Mouse (Mus musculus): ENCODE results near the gene Ankle1.
A peak's percentile ranks its signal among the peaks of the same experiment; 100 is the strongest.

Ankle1 gene

DNA sequence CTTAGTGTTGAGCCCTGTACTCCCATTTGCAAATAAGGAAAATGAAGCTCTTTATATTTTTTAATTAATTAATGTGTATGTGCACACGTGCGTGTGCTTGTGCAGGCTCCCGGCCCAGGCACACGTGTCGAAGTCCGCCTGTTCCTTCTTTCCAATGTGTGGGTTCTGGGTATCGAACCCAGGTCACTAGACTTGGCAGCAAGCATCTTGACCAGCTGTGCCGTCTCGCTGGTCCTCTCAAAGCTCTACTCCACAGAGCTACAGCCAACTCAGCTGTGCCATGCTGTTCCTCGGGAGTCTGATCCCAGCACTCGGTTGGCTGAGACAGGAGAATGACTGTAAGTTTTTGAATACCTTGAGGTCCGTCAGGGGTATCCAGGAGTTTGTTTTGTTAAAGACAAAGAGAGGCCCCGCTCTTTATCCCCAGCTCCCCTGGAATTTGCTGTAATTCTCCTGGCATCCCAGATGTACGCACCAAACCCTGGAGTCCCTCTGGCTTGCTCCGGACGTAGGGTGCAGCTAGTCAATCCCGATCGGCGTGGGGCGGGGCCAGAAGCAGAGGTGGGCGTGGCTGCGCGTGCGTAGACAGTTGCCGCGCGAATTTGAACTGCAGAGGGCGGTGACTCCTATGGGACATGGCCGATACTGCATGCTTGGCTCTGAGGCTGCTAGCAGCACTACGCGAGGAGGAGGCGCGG is at the start of gene Ankle1:
TSS of gene Ankle1 (plus strand) at position 610 of the 698 bp plus-strand sequence.
- DNase-seq, result peak; percentile 96

DNA sequence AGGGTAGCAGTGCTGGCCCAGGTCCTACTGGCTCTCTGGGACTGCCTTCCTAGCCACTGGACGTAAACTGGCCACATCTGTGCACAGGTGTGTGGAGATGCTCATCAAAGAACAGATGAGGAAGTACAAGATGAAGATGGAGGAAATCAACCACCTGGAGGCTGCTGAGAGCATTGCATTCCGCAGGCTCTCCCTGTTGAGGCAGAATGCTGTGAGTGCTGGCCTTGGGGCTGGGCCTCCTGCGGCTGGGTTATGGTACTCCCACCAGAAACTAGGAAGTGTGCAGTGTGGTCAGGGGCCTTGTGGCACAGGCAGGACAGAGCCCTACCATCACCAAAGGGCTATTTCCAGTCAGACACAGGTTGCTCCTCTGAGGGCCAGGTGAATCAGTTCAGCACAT is 47.8 kb upstream of the Ankle1 start:
- DNase-seq, result no peak

DNA sequence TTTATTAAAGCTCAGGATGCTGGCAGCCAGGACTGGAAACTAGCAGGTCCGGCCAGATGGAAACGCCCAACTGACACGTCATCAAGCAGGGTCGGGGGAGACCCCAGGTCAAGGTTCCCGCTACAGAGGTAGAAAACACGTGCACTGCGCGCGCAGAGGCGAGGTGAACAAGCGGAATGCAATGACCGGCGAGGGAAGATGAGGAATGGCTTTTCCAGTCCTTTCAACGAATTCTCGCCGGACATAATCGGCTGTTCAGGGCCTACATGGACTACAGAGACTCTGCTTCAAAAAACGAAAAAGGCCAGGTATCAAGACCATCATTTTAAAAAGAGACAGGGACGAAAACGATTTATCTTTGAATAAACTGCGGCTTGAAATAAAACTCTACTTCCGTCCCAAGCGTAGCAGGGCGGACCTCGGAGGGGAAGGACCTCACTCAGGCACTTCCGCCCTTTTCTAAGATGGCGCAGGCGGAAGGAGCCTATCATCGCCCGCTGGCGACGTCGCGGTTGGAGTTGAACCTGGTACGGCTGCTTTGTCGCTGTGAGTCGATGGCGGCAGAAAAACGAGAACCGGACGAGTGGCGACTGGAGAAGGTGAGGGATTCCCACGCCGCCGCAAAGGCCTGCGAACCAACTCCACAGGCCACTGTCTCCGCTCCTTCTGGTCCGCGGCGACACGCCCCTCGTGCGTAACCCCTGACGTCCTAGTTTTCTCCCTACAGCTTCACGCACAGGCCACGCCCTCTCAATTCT is 38.9 kb upstream of the Ankle1 start, which contains the start of gene Use1:
TSS of gene Use1 (plus strand) at position 78 of the 758 bp plus-strand sequence.
- DNase-seq, result peak; percentile 94 to 95

DNA sequence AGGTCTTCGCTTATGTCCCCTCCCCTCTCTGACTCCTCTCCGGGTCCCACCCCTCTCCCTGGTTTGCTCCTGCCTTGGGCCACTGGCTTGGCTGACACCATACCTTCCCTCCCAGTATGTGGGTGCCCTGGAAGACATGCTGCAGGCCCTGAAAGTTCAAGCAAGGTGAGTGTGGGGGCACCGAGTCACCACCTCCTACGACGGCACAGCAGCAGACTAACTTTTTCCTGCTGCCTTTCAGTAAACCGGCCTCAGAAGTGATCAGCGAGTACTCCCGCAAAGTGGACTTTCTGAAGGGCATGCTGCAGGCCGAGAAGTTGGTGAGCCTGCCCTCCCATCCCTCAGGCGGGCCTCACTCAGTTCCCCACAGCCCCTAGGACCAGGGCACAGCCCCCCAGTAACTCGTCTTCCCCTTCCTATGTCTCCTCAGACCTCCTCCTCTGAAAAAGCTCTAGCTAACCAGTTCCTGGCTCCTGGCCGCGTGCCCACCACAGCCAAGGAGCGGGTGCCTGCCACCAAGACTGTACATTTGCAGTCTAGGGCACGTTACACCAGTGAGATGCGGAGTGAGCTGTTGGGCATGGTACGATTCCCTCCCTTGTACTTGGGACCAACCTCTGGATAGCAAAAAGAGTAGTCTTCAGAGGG is 38.2 kb upstream of the Ankle1 start:
- DNase-seq, result no peak

DNA sequence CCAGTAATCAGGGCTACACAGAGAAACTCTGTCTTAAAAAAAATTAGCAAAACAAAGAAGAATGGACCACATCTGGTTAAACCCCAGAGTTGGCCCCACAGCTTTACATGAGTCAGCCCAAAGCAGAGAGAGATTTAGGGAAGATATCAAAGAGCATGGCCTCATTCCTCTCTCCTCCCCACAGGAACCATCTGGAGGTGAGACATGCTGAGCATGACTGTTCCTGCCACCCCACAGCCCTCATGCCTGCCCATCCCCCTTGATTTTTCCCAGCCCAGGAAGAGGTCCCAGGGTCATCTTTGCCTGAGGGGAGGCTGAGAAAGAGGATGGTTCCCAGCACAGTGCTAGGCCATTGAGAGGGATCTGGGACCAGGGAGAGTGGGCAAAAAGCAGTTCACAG is 37.4 kb upstream of the Ankle1 start:
- no peak for DNase-seq

DNA sequence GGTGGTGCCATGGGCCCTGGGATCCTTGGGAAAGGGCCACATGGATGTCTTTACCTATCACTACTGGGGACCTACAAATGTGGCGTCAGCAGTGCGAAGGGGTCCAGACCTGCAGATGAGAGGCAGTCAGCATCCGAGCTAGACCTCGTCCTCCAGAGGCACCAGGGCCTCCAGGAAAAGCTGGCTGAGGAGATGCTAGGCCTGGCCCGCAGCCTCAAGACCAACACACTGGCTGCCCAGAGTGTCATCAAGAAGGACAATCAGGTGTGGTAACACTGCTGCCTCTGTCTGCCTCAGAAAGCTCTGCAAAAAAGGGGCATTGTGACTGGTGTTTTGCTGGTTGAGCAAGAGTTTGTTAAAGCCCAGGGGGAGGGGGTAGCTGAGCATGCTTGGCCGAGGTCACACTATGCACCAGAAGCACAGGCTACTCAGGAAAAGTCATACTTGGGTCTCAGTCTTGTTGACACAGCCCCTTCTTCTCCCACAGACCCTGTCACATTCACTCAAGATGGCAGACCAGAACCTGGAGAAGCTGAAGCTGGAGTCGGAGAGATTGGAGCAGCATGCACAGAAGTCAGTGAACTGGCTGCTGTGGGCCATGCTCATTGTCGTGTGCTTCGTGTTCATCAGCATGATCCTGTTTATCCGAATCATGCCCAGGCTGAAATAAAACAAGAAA is 36.6 kb upstream of the Ankle1 start:
- no peak for DNase-seq

DNA sequence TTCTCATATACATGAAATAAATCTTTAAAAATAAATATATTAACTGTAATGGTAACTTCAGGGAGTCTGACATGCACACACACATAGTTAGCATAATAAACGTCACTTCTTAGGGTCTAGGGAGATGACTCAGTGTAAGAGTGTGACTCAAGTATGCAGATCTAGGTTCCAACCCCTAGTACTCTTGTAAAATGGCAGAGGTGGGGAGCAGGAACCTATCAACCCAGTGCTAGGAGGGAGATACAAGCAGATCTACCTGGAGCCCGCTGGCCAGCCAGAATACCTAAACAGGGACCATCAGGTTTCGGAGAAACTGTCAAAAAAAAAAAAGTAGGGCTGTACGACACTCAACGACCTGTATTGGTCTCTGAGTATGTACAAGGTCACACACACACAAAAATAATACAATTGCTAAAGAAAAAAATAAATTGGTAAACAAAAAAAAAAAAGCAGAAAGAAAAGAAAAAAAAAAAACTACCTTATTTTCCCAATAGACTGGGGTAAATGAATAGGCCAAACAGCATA is 35.0 kb upstream of the Ankle1 start:
- DNase-seq, result no peak

DNA sequence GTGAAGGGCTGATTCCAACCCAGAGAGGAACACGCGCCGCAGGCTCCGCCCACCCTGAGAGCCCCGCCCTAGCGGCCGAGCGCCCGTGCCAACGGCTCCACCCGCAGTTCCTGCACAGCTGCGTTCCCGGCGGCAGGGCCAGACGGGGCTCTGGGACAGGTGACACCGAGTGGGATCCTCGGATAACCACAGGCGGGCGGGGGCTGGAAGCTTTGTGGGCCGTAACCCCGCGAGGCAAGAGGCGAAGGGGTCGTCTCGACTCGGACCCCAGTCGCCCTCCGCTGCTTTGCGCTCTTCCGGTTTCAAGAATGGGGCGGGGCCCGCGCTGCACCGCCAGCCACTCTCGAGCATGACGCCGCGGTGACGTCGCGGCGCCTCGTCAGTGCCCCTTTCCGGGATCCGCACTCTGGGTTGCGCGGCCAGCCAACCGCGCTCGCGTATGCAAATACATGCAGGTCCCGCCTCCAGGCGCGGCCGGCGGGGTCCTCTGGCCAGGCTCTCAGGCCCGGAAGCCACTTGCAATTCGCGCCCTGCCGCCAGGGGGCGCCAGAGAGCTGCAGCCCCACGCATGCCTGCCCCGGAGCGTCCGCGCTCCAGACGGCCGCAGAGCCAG is 34.5 kb upstream of the Ankle1 start, which contains the start of gene Ocel1:
TSS of gene Ocel1 (plus strand) at position 63 of the 613 bp plus-strand sequence.
- peak; percentile 98 to 99 for DNase-seq

DNA sequence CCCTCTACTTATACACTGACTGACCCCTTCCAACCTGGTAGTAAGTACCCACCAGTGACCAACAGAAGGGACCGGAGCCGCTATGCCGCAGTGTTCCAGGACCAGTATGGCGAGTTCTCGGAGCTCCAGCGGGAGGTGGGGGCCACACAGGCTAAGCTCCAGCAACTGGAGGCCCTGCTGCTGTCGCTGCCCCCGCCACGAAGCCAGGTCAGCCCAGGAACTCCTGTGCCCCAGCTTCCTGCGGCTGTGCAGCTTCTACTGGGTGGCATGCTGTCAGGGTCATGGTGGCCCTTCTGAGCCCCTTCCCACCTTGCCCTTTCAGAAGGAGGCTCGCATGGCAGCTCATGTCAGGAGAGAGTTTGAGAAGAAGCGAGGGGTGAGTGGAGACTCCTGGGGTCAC is 33.4 kb upstream of the Ankle1 start:
- no peak for DNase-seq

DNA sequence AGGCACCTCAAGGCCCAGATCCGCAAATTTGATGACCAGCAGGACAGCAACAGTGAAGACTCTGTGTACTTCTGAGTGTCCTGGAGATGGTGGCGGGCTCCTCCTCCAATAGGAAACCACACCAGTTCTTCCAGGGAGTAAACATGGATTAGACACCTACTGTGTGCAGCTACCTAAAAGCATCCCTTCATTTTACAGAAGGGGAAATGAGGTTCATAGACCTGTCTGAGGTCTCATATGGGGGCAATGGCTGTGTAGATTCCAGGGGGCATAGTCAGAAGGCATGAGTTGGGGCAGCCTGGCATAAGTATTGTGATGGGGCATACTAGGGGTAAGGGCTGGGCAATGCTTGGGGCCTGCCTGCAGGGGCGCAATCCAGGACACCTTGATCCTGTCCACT is 32.8 kb upstream of the Ankle1 start:
- no peak for DNase-seq

DNA sequence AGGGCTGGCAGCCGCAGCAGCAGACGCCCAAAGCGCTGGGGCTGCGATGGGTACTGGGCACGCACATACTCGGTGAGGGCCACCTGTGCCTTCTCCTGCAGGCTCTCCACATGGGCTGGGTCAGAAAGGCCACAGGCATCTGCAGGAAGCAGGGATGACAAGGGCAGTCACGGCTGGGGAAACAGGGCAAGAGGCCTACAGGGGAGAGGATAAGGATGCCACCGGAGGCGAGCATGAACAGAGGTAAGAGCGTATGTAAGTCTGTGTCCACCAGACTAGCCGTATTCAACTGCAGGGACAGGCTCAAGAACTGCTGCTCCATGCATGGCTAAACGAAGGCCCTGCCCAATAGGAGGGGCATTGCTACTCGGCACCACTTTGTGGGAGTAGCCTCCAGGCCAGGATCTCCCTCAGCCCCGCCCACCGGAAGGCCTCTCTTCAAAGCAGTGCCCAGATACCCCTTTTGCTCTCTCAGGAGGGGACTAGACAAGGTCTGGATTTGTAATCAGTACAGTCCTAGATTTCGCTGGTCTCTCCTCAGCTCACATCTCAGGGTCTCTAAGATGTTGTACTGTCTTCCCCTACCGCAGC is 31.1 kb upstream of the Ankle1 start:
- DNase-seq, result peak in 1 of 2 experiments; percentile 36

DNA sequence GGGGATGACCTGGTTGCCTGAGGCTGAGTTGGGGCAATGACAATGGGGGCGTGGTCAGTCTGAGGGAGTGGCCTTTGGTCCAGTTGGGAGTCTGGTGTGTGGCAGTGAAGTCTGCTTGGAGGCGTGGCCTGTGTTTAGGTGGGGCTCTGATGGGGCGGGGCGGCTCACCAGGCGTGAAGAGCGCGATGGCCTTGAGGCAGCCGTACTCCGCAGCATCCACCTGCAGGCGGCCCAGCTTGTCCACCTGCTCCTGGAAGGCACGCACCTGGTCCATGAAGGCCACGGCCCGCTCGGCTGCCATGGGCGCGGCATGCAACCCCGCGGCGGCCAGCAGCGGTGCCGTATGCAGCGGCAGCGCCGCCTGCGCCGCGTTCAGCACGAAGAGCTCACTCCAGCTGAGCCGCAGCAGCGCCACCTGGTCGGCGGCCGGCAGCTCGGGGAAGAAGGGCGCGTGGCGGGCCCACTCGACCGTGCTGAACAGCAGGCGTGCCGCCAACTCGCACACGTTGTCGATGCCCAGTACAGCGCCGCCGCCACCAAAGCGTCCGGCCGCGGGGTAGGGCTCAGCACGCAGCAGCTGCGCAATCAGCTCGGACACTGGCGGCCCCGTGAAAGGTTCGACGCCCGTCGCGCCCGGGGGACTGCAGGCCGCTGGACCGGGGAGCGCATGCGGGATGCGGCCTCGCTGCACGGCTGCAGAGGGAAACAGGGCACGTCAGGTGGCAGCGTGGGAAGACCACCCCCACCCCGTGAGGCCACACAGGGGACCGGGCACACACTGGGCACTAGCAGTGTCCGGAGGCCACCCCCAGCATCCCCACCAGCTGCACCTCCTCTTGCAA is 30.0 kb upstream of the Ankle1 start:
- DNase-seq, result peak; percentile 80 to 85

DNA sequence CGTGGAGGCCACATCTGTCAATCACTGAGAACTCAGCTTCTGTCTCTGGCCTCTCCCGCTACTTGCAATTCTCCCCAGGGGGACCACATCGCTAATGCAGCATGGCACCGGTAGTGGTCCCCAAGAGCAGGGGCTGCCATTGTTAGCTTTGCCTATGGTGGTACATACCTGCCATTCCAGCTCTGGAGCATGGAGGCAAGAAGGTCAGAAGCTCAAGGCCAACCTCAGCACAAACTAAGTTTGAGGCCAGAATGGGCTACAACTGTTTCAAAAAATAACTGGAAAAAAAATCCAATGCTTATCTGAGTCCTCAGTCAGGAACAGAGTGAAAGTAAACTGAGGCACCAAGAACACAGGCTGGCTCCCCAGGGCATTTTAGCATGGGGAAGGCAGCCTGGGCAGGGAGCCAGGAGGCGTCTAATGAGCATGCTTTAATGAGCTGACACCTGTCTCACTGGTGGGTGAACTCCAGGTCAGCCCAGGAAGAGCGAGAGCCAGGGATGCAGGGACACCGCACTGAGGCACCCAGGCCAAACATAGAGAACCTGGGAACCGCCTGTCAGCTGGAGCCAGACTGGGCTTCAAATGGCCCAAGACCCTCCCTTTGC is 29.3 kb upstream of the Ankle1 start:
- DNase-seq, result no peak

DNA sequence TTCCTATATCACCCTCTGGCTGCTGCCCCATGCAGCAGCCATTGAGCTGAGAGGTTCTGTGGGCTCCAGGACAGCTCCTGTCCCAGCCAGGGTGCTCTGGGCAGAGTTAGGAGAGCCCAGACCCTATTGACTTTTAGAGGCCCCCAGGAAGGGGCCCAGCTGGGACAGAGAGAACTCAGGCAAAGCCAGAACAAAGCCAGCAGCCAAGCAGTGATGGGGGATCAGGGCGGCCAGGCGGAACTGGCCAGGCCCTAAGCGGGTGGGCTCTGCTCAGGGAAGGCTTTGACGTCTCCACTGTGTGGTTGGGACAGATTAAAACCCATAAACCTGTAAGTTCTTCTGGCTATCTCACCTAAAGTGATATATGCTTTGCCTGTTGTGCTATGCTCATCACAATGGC is 26.8 kb upstream of the Ankle1 start:
- DNase-seq, result no peak

DNA sequence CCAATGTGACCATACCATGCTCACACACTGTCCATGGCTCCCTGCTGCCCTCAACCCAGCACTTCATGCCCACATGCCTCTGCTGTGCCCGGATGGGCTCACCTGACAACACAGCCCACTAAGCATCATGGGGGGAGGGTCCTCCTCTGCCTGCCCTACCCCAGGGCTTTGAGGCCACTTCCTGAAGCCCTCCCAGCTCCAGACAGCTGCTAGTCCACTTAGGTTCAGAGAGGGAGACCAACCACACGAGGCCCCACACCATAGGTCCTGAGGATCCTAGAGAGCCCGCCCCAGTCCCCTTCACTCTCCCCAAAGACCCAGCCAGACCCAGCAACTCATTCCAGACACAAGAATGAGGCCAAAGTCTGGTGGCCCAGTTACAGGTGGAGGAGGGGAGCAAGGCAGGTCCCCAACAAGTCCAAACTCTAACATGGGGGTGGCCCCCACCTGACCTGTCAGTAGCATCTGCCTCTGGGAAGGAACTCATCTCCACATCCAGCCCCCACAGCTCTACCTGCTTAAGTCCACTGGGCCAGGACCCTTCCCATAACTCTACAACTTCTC is 26.2 kb upstream of the Ankle1 start:
- DNase-seq, result no peak

DNA sequence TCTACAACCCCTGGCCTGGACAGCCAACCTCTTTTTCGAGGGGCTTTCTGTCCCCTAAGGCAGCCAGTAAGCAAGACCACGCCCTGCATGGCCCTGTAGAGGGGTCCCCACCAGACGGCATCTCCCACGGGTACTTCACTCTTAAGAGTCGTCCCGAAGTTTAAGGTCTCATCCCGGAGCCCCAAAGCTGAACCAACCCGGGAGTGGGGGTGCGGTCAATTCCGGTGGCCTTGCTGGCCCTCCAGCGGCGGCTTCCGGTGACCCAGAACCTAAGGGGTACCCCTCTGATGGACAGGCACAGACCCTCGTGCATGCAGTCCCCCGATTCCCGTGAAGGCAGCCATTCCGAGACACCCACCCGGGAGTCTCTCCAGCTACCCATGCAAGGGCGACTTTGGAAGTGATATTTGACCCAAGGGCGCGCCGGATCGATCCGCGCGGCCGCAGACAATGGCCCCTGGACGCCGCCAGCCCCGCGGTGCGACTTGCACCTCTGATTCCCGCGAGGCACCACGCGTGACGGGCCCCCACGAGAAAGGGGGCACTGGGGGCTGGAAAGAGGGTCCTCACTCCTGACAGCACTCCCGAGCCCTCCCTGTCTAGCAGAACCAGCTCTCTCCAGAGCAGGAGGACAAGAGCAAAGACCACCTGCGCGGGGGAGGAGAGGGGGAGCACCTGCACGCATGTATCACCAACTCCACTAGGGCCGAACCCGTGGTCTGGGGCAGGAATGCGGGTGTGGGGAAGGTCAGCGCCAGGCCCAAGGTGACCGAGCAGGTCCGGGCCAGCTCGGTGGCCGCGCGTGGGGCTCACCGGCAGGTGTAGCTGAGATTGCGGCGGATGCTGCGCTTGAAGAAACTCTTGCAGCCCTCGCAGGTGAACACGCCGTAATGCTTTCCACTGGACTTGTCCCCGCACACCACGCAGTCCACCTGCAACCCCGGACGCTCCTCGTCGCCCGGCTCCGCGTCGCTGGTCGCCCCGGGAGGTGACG is 25.3 kb upstream of the Ankle1 start:
- DNase-seq, result peak in 1 of 2 experiments; percentile 45

DNA sequence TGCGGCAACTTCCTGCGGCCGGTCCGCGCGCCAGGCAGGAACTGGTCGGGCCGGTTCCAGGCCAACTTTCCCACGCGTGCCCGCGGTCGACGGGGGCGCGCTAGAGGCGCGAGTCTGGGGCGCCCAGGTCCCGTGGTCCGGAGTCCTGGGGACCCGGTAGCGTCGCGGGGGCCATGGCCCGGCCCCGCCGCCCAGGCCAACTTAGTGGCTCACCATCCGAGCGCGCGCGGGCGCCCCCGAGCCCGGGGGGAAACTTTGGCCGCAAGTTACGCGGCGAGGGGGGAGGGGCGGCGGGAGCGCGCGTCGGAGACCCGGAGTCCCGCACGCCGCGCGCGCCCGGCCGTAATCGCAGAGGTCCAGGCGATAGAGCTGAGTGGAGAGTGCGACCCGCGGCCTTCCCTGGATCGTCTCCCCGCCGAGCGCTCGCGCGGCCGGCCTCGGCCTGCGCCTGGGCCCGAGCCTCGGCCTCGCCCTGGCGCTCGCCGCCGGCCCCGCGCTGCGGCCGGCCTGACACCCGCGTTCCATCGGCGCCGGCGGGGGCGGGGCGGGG is 24.3 kb upstream of the Ankle1 start, which contains the start of gene Nr2f6:
TSS of gene Nr2f6 (minus strand) at position 540 of the 550 bp plus-strand sequence.
- DNase-seq, result peak; percentile 81 to 85
